Mouse (Mus musculus): ENCODE data around the gene Uqcc2. TPM values are rescaled to one million over a fixed set of nuclear protein-coding genes. Genes with fewer than 3 reads are reported as not detected.
A peak's percentile ranks its signal among the peaks of the same experiment; 100 is the strongest.

The Uqcc2 gene
- polyA plus RNA-seq, 2 experiments, result 233 to 343 TPM

DNA sequence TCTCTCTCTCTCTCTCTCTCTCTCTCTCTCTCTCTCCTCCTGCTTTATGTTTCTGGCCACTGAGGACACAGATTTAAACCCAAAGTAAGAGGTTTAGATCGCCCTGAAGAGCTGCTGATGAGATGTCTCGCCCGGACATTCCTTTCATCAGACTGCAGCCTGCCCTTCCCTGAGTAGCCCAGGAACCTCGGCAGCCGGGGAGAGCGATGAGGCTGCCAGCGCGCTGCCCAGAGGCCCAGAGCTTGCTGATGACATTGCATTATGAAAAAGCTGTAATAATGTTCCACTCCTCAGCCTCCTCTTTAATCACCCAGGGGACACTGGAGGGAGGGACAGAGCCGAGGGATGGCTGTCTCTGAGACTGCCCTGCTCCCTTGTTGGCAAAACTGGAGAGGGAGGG is 6.5 kb upstream of the Uqcc2 start:
- H3K9me3 ChIP-seq (ENCODE audit: control insufficient read depth, low read length), result no peaks in the 10 kb centered on the region
- DNase-seq (ENCODE audit: low spot score) (no peak), ATAC-seq (ENCODE audit: low FRiP score, low read depth) (no peak)
- H3K4me1 ChIP-seq (ENCODE audit: control insufficient read depth, insufficient read depth, low read length), result peaks cover 32% of the 10 kb centered on the region
- no peak overlapping the region for H3K4me2 ChIP-seq (replicated peaks; ENCODE audit: low read depth, low read length, severe bottlenecking)
- 50% methylated on average over 9 of the region's 9 CpGs for WGBS
- no peaks in the 10 kb centered on the region for H3K27me3 ChIP-seq (ENCODE audit: control insufficient read depth, insufficient read depth, low read length)
- H3K9ac ChIP-seq (ENCODE audit: low read depth, low read length, severe bottlenecking), result no peak overlapping the region
- no peak for TF ChIP-seq POLR2A (IDR thresholded peaks at IDR 0.05; ENCODE audit: borderline replicate concordance, extremely low read depth, insufficient read depth, insufficient read length)
- H3K4me3 ChIP-seq (replicated peaks; ENCODE audit: low read length), result no peak overlapping the region
- H3K27ac ChIP-seq (replicated peaks; ENCODE audit: low read depth, low read length), result no peak overlapping the region
- H3K36me3 ChIP-seq (ENCODE audit: control insufficient read depth, insufficient read depth, low read length), result no peaks in the 10 kb centered on the region

- no peaks in the 10 kb centered on the region for H3K9me3 ChIP-seq (ENCODE audit: control insufficient read depth, low read length)
- H3K4me3 ChIP-seq (replicated peaks; ENCODE audit: low read length), result no peak overlapping the region
- no peaks in the 10 kb centered on the region for H3K27me3 ChIP-seq (ENCODE audit: control insufficient read depth, insufficient read depth, low read length)
- 0 out of 2 replicates have a peak overlapping the region, but pooled peaks have one; percentile 25 for H3K9ac ChIP-seq (ENCODE audit: low read depth, low read length, severe bottlenecking)
- 47% methylated on average over 6 of the region's 7 CpGs for WGBS
- ATAC-seq (ENCODE audit: low FRiP score, low read depth) (no peak), DNase-seq (ENCODE audit: low spot score) (no peak)
- peaks cover 32% of the 10 kb centered on the region for H3K4me1 ChIP-seq (ENCODE audit: control insufficient read depth, insufficient read depth, low read length)
- no peak for TF ChIP-seq POLR2A (IDR thresholded peaks at IDR 0.05; ENCODE audit: borderline replicate concordance, extremely low read depth, insufficient read depth, insufficient read length)
- no peak overlapping the region for H3K4me2 ChIP-seq (replicated peaks; ENCODE audit: low read depth, low read length, severe bottlenecking)
- H3K36me3 ChIP-seq (ENCODE audit: control insufficient read depth, insufficient read depth, low read length), result no peaks in the 10 kb centered on the region
- H3K27ac ChIP-seq (replicated peaks; ENCODE audit: low read depth, low read length), result no peak overlapping the region
These were observed 5.6 kb upstream of the Uqcc2 start for GRCm38 (mm10) chr17:27139304-27139703.

DNA sequence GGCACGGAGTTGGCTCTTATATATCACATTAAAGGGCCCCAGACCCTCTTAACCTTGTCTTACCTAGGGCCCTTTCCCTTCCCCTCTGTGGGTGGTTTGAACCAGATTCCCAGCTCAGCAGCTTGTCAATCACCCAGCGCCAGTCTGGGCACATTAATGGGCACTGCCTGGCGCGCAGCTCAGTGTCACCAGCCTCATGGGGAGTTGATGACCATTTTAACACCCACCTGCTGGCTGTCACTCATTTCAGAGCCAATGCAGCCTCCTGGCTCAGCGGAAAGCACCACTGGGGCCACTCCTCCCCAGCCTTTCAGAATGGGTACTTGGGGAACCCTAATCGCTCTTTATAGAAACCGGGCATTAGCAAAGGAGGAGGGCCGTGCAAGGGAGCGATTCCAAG is 4.7 kb upstream of the Uqcc2 start:
- no peak overlapping the region for H3K27ac ChIP-seq (replicated peaks; ENCODE audit: low read depth, low read length)
- H3K4me2 ChIP-seq (replicated peaks; ENCODE audit: low read depth, low read length, severe bottlenecking), result no peak overlapping the region
- H3K9ac ChIP-seq (ENCODE audit: low read depth, low read length, severe bottlenecking), result no peak overlapping the region
- ATAC-seq (ENCODE audit: low FRiP score, low read depth) (no peak), DNase-seq (ENCODE audit: low spot score) (no peak)
- H3K27me3 ChIP-seq (ENCODE audit: control insufficient read depth, insufficient read depth, low read length), result no peaks in the 10 kb centered on the region
- TF ChIP-seq POLR2A (IDR thresholded peaks at IDR 0.05; ENCODE audit: borderline replicate concordance, extremely low read depth, insufficient read depth, insufficient read length), result no peak
- no peaks in the 10 kb centered on the region for H3K9me3 ChIP-seq (ENCODE audit: control insufficient read depth, low read length)
- 46% methylated on average over 9 of the region's 9 CpGs for WGBS
- H3K4me1 ChIP-seq (ENCODE audit: control insufficient read depth, insufficient read depth, low read length), result peaks cover 27% of the 10 kb centered on the region
- no peaks in the 10 kb centered on the region for H3K36me3 ChIP-seq (ENCODE audit: control insufficient read depth, insufficient read depth, low read length)
- H3K4me3 ChIP-seq (replicated peaks; ENCODE audit: low read length), result no peak overlapping the region

GRCm38 (mm10) chr17:27134715-27135114 is 999 bp upstream of the Uqcc2 start:
- ATAC-seq (ENCODE audit: low FRiP score, low read depth), result no peak
- Histone ChIP-seq H3K9ac (ENCODE audit: low read depth, low read length, severe bottlenecking) (no peak overlapping the region), H3K27ac (replicated peaks; ENCODE audit: low read depth, low read length) (no peak overlapping the region), H3K27me3 (ENCODE audit: control insufficient read depth, insufficient read depth, low read length) (no peaks in the 10 kb centered on the region), H3K4me2 (replicated peaks; ENCODE audit: low read depth, low read length, severe bottlenecking) (no peak overlapping the region), H3K4me3 (replicated peaks; ENCODE audit: low read length) (no peak overlapping the region), H3K4me1 (ENCODE audit: control insufficient read depth, insufficient read depth, low read length) (peaks cover 24% of the 10 kb centered on the region), H3K9me3 (ENCODE audit: control insufficient read depth, low read length) (no peaks in the 10 kb centered on the region), H3K36me3 (ENCODE audit: control insufficient read depth, insufficient read depth, low read length) (0 out of 2 replicates have a peak, but pooled peaks cover 8% of the 10 kb centered on the region)
- no peak for DNase-seq (ENCODE audit: low spot score)
- TF ChIP-seq POLR2A (IDR thresholded peaks at IDR 0.05; ENCODE audit: borderline replicate concordance, extremely low read depth, insufficient read depth, insufficient read length), result no peak
- 34% methylated on average over 3 of the region's 3 CpGs for WGBS

GRCm38 (mm10) chr17:27134187-27134586 is 471 bp upstream of the Uqcc2 start:
- no peak for TF ChIP-seq POLR2A (IDR thresholded peaks at IDR 0.05; ENCODE audit: borderline replicate concordance, extremely low read depth, insufficient read depth, insufficient read length)
- Histone ChIP-seq H3K9me3 (ENCODE audit: control insufficient read depth, low read length) (no peaks in the 10 kb centered on the region), H3K4me2 (replicated peaks; ENCODE audit: low read depth, low read length, severe bottlenecking) (peak overlapping the region; percentile 52), H3K4me1 (ENCODE audit: control insufficient read depth, insufficient read depth, low read length) (peaks cover 21% of the 10 kb centered on the region), H3K36me3 (ENCODE audit: control insufficient read depth, insufficient read depth, low read length) (peaks cover 13% of the 10 kb centered on the region), H3K4me3 (replicated peaks; ENCODE audit: low read length) (peak overlapping the region; percentile 71), H3K27me3 (ENCODE audit: control insufficient read depth, insufficient read depth, low read length) (no peaks in the 10 kb centered on the region), H3K9ac (ENCODE audit: low read depth, low read length, severe bottlenecking) (peak overlapping the region; percentile 73), H3K27ac (replicated peaks; ENCODE audit: low read depth, low read length) (no peak overlapping the region)
- DNase-seq (ENCODE audit: low spot score) (no peak), ATAC-seq (ENCODE audit: low FRiP score, low read depth) (peak; percentile 12; the same call in 1 of the 2 replicates)
- 35% methylated on average over 9 of the region's 9 CpGs for WGBS

GRCm38 (mm10) chr17:27132238-27132637 is 1.5 kb downstream of the Uqcc2 start:
- no peak overlapping the region for H3K4me3 ChIP-seq (replicated peaks; ENCODE audit: low read length)
- no peak for TF ChIP-seq POLR2A (IDR thresholded peaks at IDR 0.05; ENCODE audit: borderline replicate concordance, extremely low read depth, insufficient read depth, insufficient read length)
- H3K4me1 ChIP-seq (ENCODE audit: control insufficient read depth, insufficient read depth, low read length), result peaks cover 18% of the 10 kb centered on the region
- DNase-seq (ENCODE audit: low spot score) (no peak), ATAC-seq (ENCODE audit: low FRiP score, low read depth) (no peak)
- H3K36me3 ChIP-seq (ENCODE audit: control insufficient read depth, insufficient read depth, low read length), result peaks cover 15% of the 10 kb centered on the region
- H3K27ac ChIP-seq (replicated peaks; ENCODE audit: low read depth, low read length), result no peak overlapping the region
- no peaks in the 10 kb centered on the region for H3K9me3 ChIP-seq (ENCODE audit: control insufficient read depth, low read length)
- no peak overlapping the region for H3K4me2 ChIP-seq (replicated peaks; ENCODE audit: low read depth, low read length, severe bottlenecking)
- 85% methylated on average over 10 of the region's 10 CpGs for WGBS
- no peak overlapping the region for H3K9ac ChIP-seq (ENCODE audit: low read depth, low read length, severe bottlenecking)
- no peaks in the 10 kb centered on the region for H3K27me3 ChIP-seq (ENCODE audit: control insufficient read depth, insufficient read depth, low read length)
